8 mouse cellular contexts compared by ENCODE assay signal in genomic region chrX:53341531-53341930, GRCm38 (mm10). TPM values are rescaled to one million over a fixed set of nuclear protein-coding genes. Genes with fewer than 3 reads are reported as not detected.
DNase-seq lines count a peak whose midpoint lies in the region; ATAC-seq lines count a peak whose summit lies in the region.

No protein-coding gene starts in this region.

- H3K4me1 ChIP-seq in forebrain, embryonic 11.5 days (replicated peaks; ENCODE audit: control insufficient read depth, insufficient read depth, low read length): no peaks in the 10 kb centered on the region
- H3K4me1 ChIP-seq in forebrain, embryonic 16.5 days (replicated peaks; ENCODE audit: control insufficient read depth, insufficient read depth, low read length): no peaks in the 10 kb centered on the region

- H3K27ac ChIP-seq in forebrain, embryonic 11.5 days (ENCODE audit: low read depth, low read length): no peak overlapping the region
- H3K27ac ChIP-seq in forebrain, embryonic 16.5 days (ENCODE audit: low read length): no peak overlapping the region

- H3K9me3 ChIP-seq in forebrain, embryonic 11.5 days (ENCODE audit: control insufficient read depth, low read length): no peaks in the 10 kb centered on the region
- H3K9me3 ChIP-seq in forebrain, embryonic 16.5 days (ENCODE audit: control insufficient read depth, low read length): no peaks in the 10 kb centered on the region

- ATAC-seq in forebrain, embryonic 11.5 days (replicated peaks; ENCODE audit: low FRiP score): no peak
- ATAC-seq in forebrain, embryonic 16.5 days: no peak
- peak; percentile 68 for ATAC-seq in common myeloid progenitor, adult 5-6 weeks (replicated peaks; ENCODE audit: low read depth, poor library complexity, severe bottlenecking)

- H3K4me2 ChIP-seq in forebrain, embryonic 11.5 days (ENCODE audit: low read depth, low read length, severe bottlenecking): no peak overlapping the region
- H3K4me2 ChIP-seq in forebrain, embryonic 16.5 days (ENCODE audit: low read length): no peak overlapping the region

- no peaks in the 10 kb centered on the region for H3K36me3 ChIP-seq in forebrain, embryonic 11.5 days (ENCODE audit: control insufficient read depth, insufficient read depth, low read length)
- H3K36me3 ChIP-seq in forebrain, embryonic 16.5 days (ENCODE audit: control insufficient read depth, insufficient read depth): no peaks in the 10 kb centered on the region

- no peak overlapping the region for H3K9ac ChIP-seq in forebrain, embryonic 11.5 days (ENCODE audit: low read length)
- H3K9ac ChIP-seq in forebrain, embryonic 16.5 days (replicated peaks; ENCODE audit: low read depth, low read length): no peak overlapping the region

- no peak overlapping the region for H3K4me3 ChIP-seq in forebrain, embryonic 11.5 days (ENCODE audit: low read depth, low read length)
- H3K4me3 ChIP-seq in forebrain, embryonic 16.5 days (replicated peaks; ENCODE audit: low read length): no peak overlapping the region

- 59% methylated on average over 2 of the region's 2 CpGs for WGBS in forebrain, embryonic 11.5 days
- WGBS in forebrain, embryonic 16.5 days: 59% methylated on average over 2 of the region's 2 CpGs

- no peaks in the 10 kb centered on the region for H3K27me3 ChIP-seq in forebrain, embryonic 11.5 days (ENCODE audit: control insufficient read depth, insufficient read depth, low read length)
- no peaks in the 10 kb centered on the region for H3K27me3 ChIP-seq in forebrain, embryonic 16.5 days (replicated peaks; ENCODE audit: control insufficient read depth, insufficient read depth, low read length)

- DNase-seq in forebrain, embryonic 11.5 days (ENCODE audit: low spot score): peak; percentile 66
- peak; percentile 26 for DNase-seq in urinary bladder, postnatal 14 days (ENCODE audit: low spot score)
- no peak for DNase-seq in urinary bladder, postnatal 10 days (ENCODE audit: low spot score)
- peak; percentile 60 for DNase-seq in induced T-regulatory cell, adult 2 months (ENCODE audit: low read depth)
- DNase-seq in lung, postnatal 14 days: peak; percentile 66
- peak; percentile 37 to 56 for DNase-seq in spleen, postnatal 14 days (ENCODE audit: low spot score in 2 of 2)

RNA-seq across cellular contexts. Expression of gene Mospd1, which starts 28.8 kb away (rescaled TPM):
- 51.4 and 55.8 TPM in 2 replicates for polyA plus RNA-seq in forebrain, embryonic 11.5 days (2014; fragmentation: Nextera tagmentation; extraction: Ambion mirVana)
- polyA plus RNA-seq in forebrain, embryonic 16.5 days (2015; fragmentation: Nextera tagmentation; extraction: Ambion mirVana): 48.8 and 60.3 TPM in 2 replicates
- total RNA-seq in common myeloid progenitor, adult 5-6 weeks (2017): 21.5 and 26.6 TPM in 2 replicates
